Mouse (Mus musculus): ENCODE results near the gene Zc3h13.

The Zc3h13 gene

GRCm38 (mm10) chr14:75334321-75334720, 50.1 kb downstream of the Zc3h13 start:
- H3K4me1 ChIP-seq (replicated peaks; ENCODE audit: low read depth, low read length) = 0 out of 2 replicates have a peak, but pooled peaks cover 6% of the 10 kb centered on the region
- peaks cover 84% of the 10 kb centered on the region for H3K36me3 ChIP-seq (ENCODE audit: insufficient read depth, low read length)

GRCm38 (mm10) chr14:75337884-75338283, 53.7 kb downstream of the Zc3h13 start:
- H3K9me3 ChIP-seq (ENCODE audit: low read length) = no peaks in the 10 kb centered on the region
- TF ChIP-seq NANOG (IDR thresholded peaks at IDR 0.05; ENCODE audit: borderline replicate concordance, low read length) (no peak), POU5F1 (IDR thresholded peaks at IDR 0.05; ENCODE audit: borderline replicate concordance, low read length) (no peak), CTCF (conservative IDR thresholded peaks at IDR 0.05; ENCODE audit: low read length) (no peak)
- no peaks in the 10 kb centered on the region for H3K27me3 ChIP-seq (ENCODE audit: insufficient read depth, low read length)
- no peak overlapping the region for H3K4me3 ChIP-seq (replicated peaks; ENCODE audit: low read length)
- no peaks in the 10 kb centered on the region for H3K4me1 ChIP-seq (replicated peaks; ENCODE audit: low read depth, low read length)
- H3K36me3 ChIP-seq (ENCODE audit: insufficient read depth, low read length) = peaks cover 71% of the 10 kb centered on the region

More at GRCm38 (mm10) chr14:75334321-75334720, 50.1 kb downstream of the Zc3h13 start:
- TF ChIP-seq CTCF (conservative IDR thresholded peaks at IDR 0.05; ENCODE audit: low read length) (no peak), NANOG (IDR thresholded peaks at IDR 0.05; ENCODE audit: borderline replicate concordance, low read length) (no peak), POU5F1 (IDR thresholded peaks at IDR 0.05; ENCODE audit: borderline replicate concordance, low read length) (no peak)
- H3K27me3 ChIP-seq (ENCODE audit: insufficient read depth, low read length) = no peaks in the 10 kb centered on the region
- no peak overlapping the region for H3K4me3 ChIP-seq (replicated peaks; ENCODE audit: low read length)
- H3K9me3 ChIP-seq (ENCODE audit: low read length) = no peaks in the 10 kb centered on the region

- Histone ChIP-seq H3K36me3 (ENCODE audit: insufficient read depth, low read length) (peaks cover 37% of the 10 kb centered on the region), H3K27me3 (ENCODE audit: insufficient read depth, low read length) (no peaks in the 10 kb centered on the region), H3K4me1 (replicated peaks; ENCODE audit: low read depth, low read length) (no peaks in the 10 kb centered on the region), H3K9me3 (ENCODE audit: low read length) (no peaks in the 10 kb centered on the region), H3K4me3 (replicated peaks; ENCODE audit: low read length) (no peak overlapping the region)
- TF ChIP-seq POU5F1 (IDR thresholded peaks at IDR 0.05; ENCODE audit: borderline replicate concordance, low read length) (no peak), NANOG (IDR thresholded peaks at IDR 0.05; ENCODE audit: borderline replicate concordance, low read length) (no peak), CTCF (conservative IDR thresholded peaks at IDR 0.05; ENCODE audit: low read length) (no peak)
Observed at GRCm38 (mm10) chr14:75346041-75346440, 61.9 kb downstream of the Zc3h13 start.

GRCm38 (mm10) chr14:75351626-75352025, 67.5 kb downstream of the Zc3h13 start:
- Histone ChIP-seq H3K4me3 (replicated peaks; ENCODE audit: low read length) (no peak overlapping the region), H3K36me3 (ENCODE audit: insufficient read depth, low read length) (peaks cover under 1% of the 10 kb centered on the region; the same call in 1 of the 2 replicates), H3K4me1 (replicated peaks; ENCODE audit: low read depth, low read length) (no peaks in the 10 kb centered on the region), H3K27me3 (ENCODE audit: insufficient read depth, low read length) (no peaks in the 10 kb centered on the region), H3K9me3 (ENCODE audit: low read length) (no peaks in the 10 kb centered on the region)
- TF ChIP-seq POU5F1 (IDR thresholded peaks at IDR 0.05; ENCODE audit: borderline replicate concordance, low read length) = no peak

- Histone ChIP-seq H3K9me3 (ENCODE audit: low read length) (no peaks in the 10 kb centered on the region), H3K27me3 (ENCODE audit: insufficient read depth, low read length) (peaks cover 8% of the 10 kb centered on the region; the same call in 1 of the 2 replicates), H3K4me1 (replicated peaks; ENCODE audit: low read depth, low read length) (peaks cover 22% of the 10 kb centered on the region), H3K4me3 (replicated peaks; ENCODE audit: low read length) (no peak overlapping the region), H3K36me3 (ENCODE audit: insufficient read depth, low read length) (peaks cover 4% of the 10 kb centered on the region; the same call in 1 of the 2 replicates)
- TF ChIP-seq CTCF (conservative IDR thresholded peaks at IDR 0.05; ENCODE audit: low read length) (no peak), POU5F1 (IDR thresholded peaks at IDR 0.05; ENCODE audit: borderline replicate concordance, low read length) (no peak), NANOG (IDR thresholded peaks at IDR 0.05; ENCODE audit: borderline replicate concordance, low read length) (no peak)
Observed at GRCm38 (mm10) chr14:75363316-75363715, 79.1 kb downstream of the Zc3h13 start.

- H3K4me3 ChIP-seq (replicated peaks; ENCODE audit: low read length) = no peak overlapping the region
Observed at GRCm38 (mm10) chr14:75365301-75366035, 81.3 kb downstream of the Zc3h13 start.

GRCm38 (mm10) chr14:75366741-75367140, 82.6 kb downstream of the Zc3h13 start:
- Histone ChIP-seq H3K4me3 (replicated peaks; ENCODE audit: low read length) (no peak overlapping the region), H3K27me3 (ENCODE audit: insufficient read depth, low read length) (peaks cover 8% of the 10 kb centered on the region; the same call in 1 of the 2 replicates), H3K4me1 (replicated peaks; ENCODE audit: low read depth, low read length) (peaks cover 36% of the 10 kb centered on the region), H3K36me3 (ENCODE audit: insufficient read depth, low read length) (peaks cover 4% of the 10 kb centered on the region; the same call in 1 of the 2 replicates), H3K9me3 (ENCODE audit: low read length) (no peaks in the 10 kb centered on the region)
- no peak for TF ChIP-seq CTCF (conservative IDR thresholded peaks at IDR 0.05; ENCODE audit: low read length)
- no peak for TF ChIP-seq POU5F1 (IDR thresholded peaks at IDR 0.05; ENCODE audit: borderline replicate concordance, low read length)
- TF ChIP-seq NANOG (IDR thresholded peaks at IDR 0.05; ENCODE audit: borderline replicate concordance, low read length) = no peak

More at GRCm38 (mm10) chr14:75365301-75366035, 81.3 kb downstream of the Zc3h13 start:
- peaks cover 26% of the 10 kb centered on the region for H3K4me1 ChIP-seq (replicated peaks; ENCODE audit: low read depth, low read length)
- TF ChIP-seq POU5F1 (IDR thresholded peaks at IDR 0.05; ENCODE audit: borderline replicate concordance, low read length) (no peak), CTCF (conservative IDR thresholded peaks at IDR 0.05; ENCODE audit: low read length) (no peak), NANOG (IDR thresholded peaks at IDR 0.05; ENCODE audit: borderline replicate concordance, low read length) (no peak)
- no peaks in the 10 kb centered on the region for H3K9me3 ChIP-seq (ENCODE audit: low read length)
- H3K27me3 ChIP-seq (ENCODE audit: insufficient read depth, low read length) = peaks cover 8% of the 10 kb centered on the region; the same call in 1 of the 2 replicates
- peaks cover 4% of the 10 kb centered on the region; the same call in 1 of the 2 replicates for H3K36me3 ChIP-seq (ENCODE audit: insufficient read depth, low read length)

GRCm38 (mm10) chr14:75367503-75367902, 83.3 kb downstream of the Zc3h13 start:
- H3K36me3 ChIP-seq (ENCODE audit: insufficient read depth, low read length) = no peaks in the 10 kb centered on the region
- TF ChIP-seq NANOG (IDR thresholded peaks at IDR 0.05; ENCODE audit: borderline replicate concordance, low read length) (no peak; the same call in 1 of the 2 replicates), CTCF (conservative IDR thresholded peaks at IDR 0.05; ENCODE audit: low read length) (0 out of 2 replicates have a peak, but pooled peaks have one; percentile 4)

More at GRCm38 (mm10) chr14:75367503-75367902, 83.3 kb downstream of the Zc3h13 start:
- H3K4me3 ChIP-seq (replicated peaks; ENCODE audit: low read length) = no peak overlapping the region
- H3K27me3 ChIP-seq (ENCODE audit: insufficient read depth, low read length) = peaks cover 8% of the 10 kb centered on the region; the same call in 1 of the 2 replicates
- H3K9me3 ChIP-seq (ENCODE audit: low read length) = no peaks in the 10 kb centered on the region
- peaks cover 44% of the 10 kb centered on the region for H3K4me1 ChIP-seq (replicated peaks; ENCODE audit: low read depth, low read length)
